Mouse (Mus musculus): ENCODE measurements around the gene Ephb2. TPM values are rescaled to one million over a fixed set of nuclear protein-coding genes. Genes with fewer than 3 reads are reported as not detected.

The Ephb2 gene
- total and polyA plus RNA-seq, 3 experiments: 0.08 TPM; not detected in 2

- Histone ChIP-seq H3K9ac (ENCODE audit: insufficient read depth, low read depth) (no peak overlapping the region), H3K27me3 (replicated peaks) (peaks cover 5% of the 10 kb centered on the region), H3K4me1 (ENCODE audit: control insufficient read depth in 1 of 2, insufficient read depth in 2 of 2) (peaks cover 0 to 22% of the 10 kb centered on the region in 2 experiments; a peak in 2 of 4 replicates), H3K27ac (ENCODE audit: insufficient read depth, low read depth) (no peak overlapping the region), H3K4me3 (replicated peaks in 1 of 3; ENCODE audit: low read depth in 2 of 3, low read length in 2 of 3, poor library complexity in 1 of 3) (no peak overlapping the region), H3K4me2 (ENCODE audit: insufficient read depth, low read depth, poor library complexity, severe bottlenecking) (no peak overlapping the region), H3K79me2 (replicated peaks; ENCODE audit: control insufficient read depth, extremely low read depth, insufficient read depth, poor library complexity, severe bottlenecking) (no peaks in the 10 kb centered on the region), H3K36me3 (replicated peaks in 1 of 2; ENCODE audit: control insufficient read depth in 1 of 2, insufficient read depth in 1 of 2, low read length in 1 of 2) (no peaks in the 10 kb centered on the region), H3K9me3 (replicated peaks; ENCODE audit: low read length) (no peaks in the 10 kb centered on the region)
- dilution Hi-C loops (cut with MboI; ENCODE audit: extremely low pct_ligation_motif_present, extremely low pct_unique_long_range_greater_than_20kb, low sequenced_read_pairs): no loop called here
- TF ChIP-seq CHD1 (IDR thresholded peaks at IDR 0.05; ENCODE audit: low read depth, low read length) (no peak), ZMIZ1 (IDR thresholded peaks at IDR 0.05; ENCODE audit: low read depth, low read length) (no peak)
- in situ Hi-C loops (cut with MboI; ENCODE audit: low pct_ligation_motif_present, low pct_unique_long_range_greater_than_20kb, low sequenced_read_pairs): no loop called here
- no peak for DNase-seq (ENCODE audit: extremely low read depth)
Measured at GRCm38 (mm10) chr4:136733217-136733865, 102.4 kb downstream of the Ephb2 start.

- H3K9ac ChIP-seq (ENCODE audit: insufficient read depth, low read depth): no peak overlapping the region
- TF ChIP-seq SMC3 (IDR thresholded peaks at IDR 0.05; ENCODE audit: low read depth, low read length) (no peak), E2F4 (IDR thresholded peaks at IDR 0.05; ENCODE audit: insufficient replicate concordance, low read depth, low read length) (no peak), EP300 (IDR thresholded peaks at IDR 0.05; ENCODE audit: low read length) (no peak), CTCF (conservative IDR thresholded peaks at IDR 0.05 in 1 of 2, IDR thresholded peaks at IDR 0.05 in 1 of 2; ENCODE audit: low read depth in 2 of 2, low read length in 2 of 2) (no peak), CHD2 (IDR thresholded peaks at IDR 0.05; ENCODE audit: low read length) (no peak)
- H3K27me3 ChIP-seq (replicated peaks): peaks cover 5% of the 10 kb centered on the region
- peaks cover 0 to 28% of the 10 kb centered on the region in 2 experiments; a peak in 2 of 4 replicates for H3K4me1 ChIP-seq (ENCODE audit: control insufficient read depth in 1 of 2, insufficient read depth in 2 of 2)
- no peak for DNase-seq (ENCODE audit: extremely low read depth)
- dilution Hi-C loops (cut with MboI; ENCODE audit: extremely low pct_ligation_motif_present, extremely low pct_unique_long_range_greater_than_20kb, low sequenced_read_pairs) (no loop called here), in situ Hi-C loops (cut with MboI; ENCODE audit: low pct_ligation_motif_present, low pct_unique_long_range_greater_than_20kb, low sequenced_read_pairs) (no loop called here)
- no peak overlapping the region for H3K4me3 ChIP-seq (replicated peaks in 1 of 3; ENCODE audit: low read depth in 2 of 3, low read length in 2 of 3, poor library complexity in 1 of 3)
- H3K9me3 ChIP-seq (replicated peaks; ENCODE audit: low read length): no peaks in the 10 kb centered on the region
- H3K4me2 ChIP-seq (ENCODE audit: insufficient read depth, low read depth, poor library complexity, severe bottlenecking): no peak overlapping the region
- H3K79me2 ChIP-seq (replicated peaks; ENCODE audit: control insufficient read depth, extremely low read depth, insufficient read depth, poor library complexity, severe bottlenecking): no peaks in the 10 kb centered on the region
- H3K36me3 ChIP-seq (replicated peaks in 1 of 2; ENCODE audit: control insufficient read depth in 1 of 2, insufficient read depth in 1 of 2, low read length in 1 of 2): no peaks in the 10 kb centered on the region
- no peak overlapping the region for H3K27ac ChIP-seq (ENCODE audit: insufficient read depth, low read depth)
Measured at GRCm38 (mm10) chr4:136732536-136733121, 103.2 kb downstream of the Ephb2 start.

DNA sequence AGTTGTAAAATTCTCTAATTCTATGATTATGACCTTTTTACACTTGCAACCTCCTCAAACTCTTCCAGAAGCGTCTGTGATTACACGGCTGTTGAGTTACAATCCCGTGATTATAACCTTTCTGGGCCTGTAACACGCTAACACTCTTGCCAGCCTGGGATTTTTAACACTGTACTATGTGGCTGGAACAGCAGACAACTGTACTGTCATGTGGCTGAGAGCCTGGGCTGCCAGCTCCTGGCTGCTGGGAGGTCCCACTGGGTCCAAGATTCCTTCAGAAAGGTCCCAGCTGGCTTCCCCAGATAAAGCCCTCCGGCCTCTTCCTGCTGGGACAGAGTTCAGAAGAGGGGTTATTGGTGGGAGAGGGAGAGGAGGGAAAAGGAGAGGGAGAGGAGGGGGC is 104.0 kb downstream of the Ephb2 start:
- Histone ChIP-seq H3K79me2 (replicated peaks; ENCODE audit: control insufficient read depth, extremely low read depth, insufficient read depth, poor library complexity, severe bottlenecking) (no peaks in the 10 kb centered on the region), H3K4me1 (ENCODE audit: control insufficient read depth in 1 of 2, insufficient read depth in 2 of 2) (peaks cover 6 to 37% of the 10 kb centered on the region in 2 experiments; a peak in 3 of 4 replicates), H3K27me3 (replicated peaks) (peaks cover 5% of the 10 kb centered on the region), H3K27ac (ENCODE audit: insufficient read depth, low read depth) (no peak overlapping the region), H3K4me2 (ENCODE audit: insufficient read depth, low read depth, poor library complexity, severe bottlenecking) (no peak overlapping the region), H3K9me3 (replicated peaks; ENCODE audit: low read length) (no peaks in the 10 kb centered on the region), H3K4me3 (replicated peaks in 1 of 3; ENCODE audit: low read depth in 2 of 3, low read length in 2 of 3, poor library complexity in 1 of 3) (no peak overlapping the region), H3K36me3 (replicated peaks in 1 of 2; ENCODE audit: control insufficient read depth in 1 of 2, insufficient read depth in 1 of 2, low read length in 1 of 2) (no peaks in the 10 kb centered on the region), H3K9ac (ENCODE audit: insufficient read depth, low read depth) (no peak overlapping the region)
- no peak for DNase-seq (ENCODE audit: extremely low read depth)
- TF ChIP-seq CHD2 (IDR thresholded peaks at IDR 0.05; ENCODE audit: low read length) (no peak), JUND (conservative IDR thresholded peaks at IDR 0.05; ENCODE audit: low read depth, low read length) (no peak), GABPA (IDR thresholded peaks at IDR 0.05; ENCODE audit: insufficient replicate concordance, low read depth, low read length) (no peak), POLR2A (IDR thresholded peaks at IDR 0.05; ENCODE audit: low read depth, low read length) (no peak), MAZ (IDR thresholded peaks at IDR 0.05; ENCODE audit: low read depth, low read length) (no peak), SMC3 (IDR thresholded peaks at IDR 0.05; ENCODE audit: low read depth, low read length) (no peak), TCF12 (IDR thresholded peaks at IDR 0.05; ENCODE audit: low read depth, low read length) (no peak), RCOR1 (conservative IDR thresholded peaks at IDR 0.05; ENCODE audit: low read depth, low read length) (no peak), HCFC1 (IDR thresholded peaks at IDR 0.05; ENCODE audit: low read depth, low read length) (no peak), KAT2A (IDR thresholded peaks at IDR 0.05; ENCODE audit: insufficient replicate concordance, low read length) (no peak), RAD21 (IDR thresholded peaks at IDR 0.05; ENCODE audit: low read depth, low read length) (no peak), CTCF (conservative IDR thresholded peaks at IDR 0.05 in 1 of 2, IDR thresholded peaks at IDR 0.05 in 1 of 2; ENCODE audit: low read depth in 2 of 2, low read length in 2 of 2) (no peak), ETS1 (conservative IDR thresholded peaks at IDR 0.05; ENCODE audit: low read depth, low read length) (no peak), USF1 (IDR thresholded peaks at IDR 0.05; ENCODE audit: low read depth, low read length) (no peak), EP300 (IDR thresholded peaks at IDR 0.05; ENCODE audit: low read length) (no peak), MEF2A (IDR thresholded peaks at IDR 0.05; ENCODE audit: borderline replicate concordance, low read depth, low read length) (no peak), UBTF (IDR thresholded peaks at IDR 0.05; ENCODE audit: low read depth, low read length) (no peak)
- dilution Hi-C loops (cut with MboI; ENCODE audit: extremely low pct_ligation_motif_present, extremely low pct_unique_long_range_greater_than_20kb, low sequenced_read_pairs): no loop called here
- in situ Hi-C loops (cut with MboI; ENCODE audit: low pct_ligation_motif_present, low pct_unique_long_range_greater_than_20kb, low sequenced_read_pairs): no loop called here
